Mouse (Mus musculus) hindbrain, embryonic 11.5 days (tissue): ENCODE data around the gene Cnksr3. TPM values are rescaled to one million over a fixed set of nuclear protein-coding genes. Genes with fewer than 3 reads are reported as not detected.

Source experiments
- ATAC-seq: fragments of 200-750 bp; cut with Nextera tagmentation; 2 replicates; pipeline ENCODE4 v1.8.0; 2017; ENCODE audit warnings: mild to moderate bottlenecking, moderate TSS enrichment, moderate library complexity; ENCODE audit not compliant: low FRiP score
- DNase-seq: peaks from one replicate; pipeline ENCODE4 v3.0.0-alpha.2; 2015; ENCODE audit warnings: low spot score
- H3K27ac ChIP-seq: fragments of 300-500 bp; sonication (generic); 2 replicates; pipeline ENCODE4 v1.5.1; 2014; ENCODE audit warnings: mild to moderate bottlenecking, low read depth, low read length
- H3K27me3 ChIP-seq: fragments of 300-500 bp; sonication (generic); 2 replicates; pipeline ENCODE4 v1.6.1; 2014; ENCODE audit warnings: mild to moderate bottlenecking, low read length, moderate library complexity, mixed read lengths; ENCODE audit not compliant: control insufficient read depth, insufficient read depth
- H3K36me3 ChIP-seq: fragments of 300-500 bp; sonication (generic); 2 replicates; pipeline ENCODE4 v1.6.1; 2014; ENCODE audit warnings: mild to moderate bottlenecking, low read length, moderate library complexity, mixed read lengths; ENCODE audit not compliant: control insufficient read depth, insufficient read depth
- H3K4me1 ChIP-seq: fragments of 300-500 bp; sonication (generic); replicated peaks from 2 replicates; pipeline ENCODE4 v1.6.1; 2014; ENCODE audit warnings: low read length, mixed read lengths; ENCODE audit not compliant: control insufficient read depth, insufficient read depth
- H3K4me2 ChIP-seq: fragments of 300-500 bp; sonication (generic); replicated peaks from 2 replicates; pipeline ENCODE4 v1.6.1; 2014; ENCODE audit warnings: mild to moderate bottlenecking, low read depth, low read length
- H3K4me3 ChIP-seq: fragments of 300-500 bp; sonication (generic); 2 replicates; pipeline ENCODE4 v1.5.1; 2014; ENCODE audit warnings: low read depth, low read length
- H3K9ac ChIP-seq: fragments of 300-500 bp; sonication (generic); 2 replicates; pipeline ENCODE4 v1.6.1; 2014; ENCODE audit warnings: low read depth, low read length
- H3K9me3 ChIP-seq: fragments of 300-500 bp; sonication (generic); 2 replicates; pipeline ENCODE4 v1.6.1; 2016; ENCODE audit warnings: low read length; ENCODE audit not compliant: control insufficient read depth
- whole genome bisulfite sequencing: fragments of 180-500 bp; shearing (Covaris S2); extraction: QIAGEN DNeasy Blood & Tissue Kit; methylation state at CpG from one replicate; pipeline ENCODE4 v1.1.7; 2014; 5-methylcytosine and 5-hydroxymethylcytosine counted together
- polyA plus RNA-seq: library from polyadenylated mRNA; unstranded; fragments of >200 nt; fragmentation: Nextera tagmentation; extraction: Ambion mirVana; gene quantifications from 2 replicates; pipeline ENCODE4 v1.2.1, GENCODE M21; 2014

Cnksr3 gene
- polyA plus RNA-seq, 1 experiment from 2014 or later = 6.3 TPM

- WGBS = 72% methylated on average over 8 of the region's 8 CpGs
- Histone ChIP-seq H3K36me3 (no peaks in the 10 kb centered on the region), H3K4me2 (no peak overlapping the region), H3K9ac (no peak overlapping the region), H3K27me3 (no peaks in the 10 kb centered on the region), H3K27ac (no peak overlapping the region), H3K9me3 (no peaks in the 10 kb centered on the region), H3K4me3 (no peak overlapping the region), H3K4me1 (no peaks in the 10 kb centered on the region)
- ATAC-seq (0 out of 2 replicates have a peak, but pooled peaks have one; percentile 53), DNase-seq (no peak)
Observed at GRCm38 (mm10) chr10:7070100-7070835, 141.8 kb downstream of the Cnksr3 start.

GRCm38 (mm10) chr10:7069090-7069489 is 142.9 kb downstream of the Cnksr3 start:
- H3K27ac ChIP-seq = no peak overlapping the region
- no peaks in the 10 kb centered on the region for H3K27me3 ChIP-seq
- no peaks in the 10 kb centered on the region for H3K4me1 ChIP-seq
- H3K9me3 ChIP-seq = no peaks in the 10 kb centered on the region
- DNase-seq (no peak), ATAC-seq (no peak)
- H3K4me3 ChIP-seq = no peak overlapping the region
- H3K9ac ChIP-seq = no peak overlapping the region
- no peak overlapping the region for H3K4me2 ChIP-seq
- 96% methylated on average over 2 of the region's 2 CpGs for WGBS
- no peaks in the 10 kb centered on the region for H3K36me3 ChIP-seq

Other genes with a start within 250 kb of the Cnksr3 start
- 0.28 and 0.31 TPM in 2 replicates for gene Ipcef1, start 159.8 kb downstream of the Cnksr3 start, polyA plus RNA-seq